Mouse (Mus musculus) embryonic facial prominence, embryonic 10.5 days (tissue): ENCODE data around the gene Spp1. TPM values are rescaled to one million over a fixed set of nuclear protein-coding genes. Genes with fewer than 3 reads are reported as not detected.

ENCODE experiments used
- DNase-seq: peaks from one replicate; pipeline ENCODE4 v3.0.0-alpha.2; 2017; ENCODE audit warnings: low spot score
- H3K27ac ChIP-seq: fragments of 300-500 bp; sonication (generic); replicated peaks from 2 replicates; pipeline ENCODE4 v1.5.1; 2016; ENCODE audit warnings: mild to moderate bottlenecking
- H3K27me3 ChIP-seq: fragments of 300-500 bp; sonication (generic); replicated peaks from 2 replicates; pipeline ENCODE4 v1.6.1; 2016; ENCODE audit warnings: low read depth, mild to moderate bottlenecking; ENCODE audit not compliant: poor library complexity, severe bottlenecking
- H3K36me3 ChIP-seq: fragments of 300-500 bp; sonication (generic); replicated peaks from 2 replicates; pipeline ENCODE4 v1.6.1; 2016; ENCODE audit warnings: mild to moderate bottlenecking, moderate library complexity
- H3K4me1 ChIP-seq: fragments of 300-500 bp; sonication (generic); 2 replicates; pipeline ENCODE4 v1.6.1; 2016
- H3K4me3 ChIP-seq: fragments of 300-500 bp; sonication (generic); 2 replicates; pipeline ENCODE4 v1.5.1; 2016; ENCODE audit warnings: mild to moderate bottlenecking, moderate library complexity
- H3K9me3 ChIP-seq: fragments of 300-500 bp; sonication (generic); 2 replicates; pipeline ENCODE4 v1.6.1; 2016; ENCODE audit warnings: mild to moderate bottlenecking
- WGBS: fragments of 180-500 bp; shearing (Covaris S2); methylation state at CpG from one replicate; pipeline ENCODE4 v1.1.7; 2016; 5-methylcytosine and 5-hydroxymethylcytosine counted together
- polyA plus RNA-seq: library from polyadenylated mRNA; unstranded; fragments of >200 nt; fragmentation: Nextera tagmentation; extraction: Ambion mirVana; gene quantifications from 2 replicates; pipeline ENCODE4 v1.2.1, GENCODE M21; 2016

Gene Spp1
- 6.0 and 6.5 TPM in 2 replicates for polyA plus RNA-seq

- Histone ChIP-seq H3K36me3 (no peaks in the 10 kb centered on the region), H3K4me1 (peaks cover 9% of the 10 kb centered on the region), H3K27me3 (no peaks in the 10 kb centered on the region), H3K27ac (no peak within 1 kb of the TSS; the same call in 1 of the 2 replicates), H3K9me3 (no peaks in the 10 kb centered on the region), H3K4me3 (no peak within 1 kb of the TSS)
- 75% methylated on average over 7 of the region's 7 CpGs for whole genome bisulfite sequencing
- DNase-seq, result no peak
Measured at GRCm38 (mm10) chr5:104434835-104435301, at the start of gene Spp1. TSS of gene Spp1 (plus strand) at chr5:104435118.

- no peaks in the 10 kb centered on the region for H3K4me1 ChIP-seq
- H3K9me3 ChIP-seq, result no peaks in the 10 kb centered on the region
- WGBS, result 94% methylated on average over 16 of the region's 16 CpGs
- DNase-seq, result no peak
- H3K4me3 ChIP-seq, result no peak overlapping the region
- no peaks in the 10 kb centered on the region for H3K36me3 ChIP-seq
- no peak overlapping the region for H3K27ac ChIP-seq
- H3K27me3 ChIP-seq, result no peaks in the 10 kb centered on the region
Measured at GRCm38 (mm10) chr5:104385521-104385920, 49.4 kb upstream of the Spp1 start.

GRCm38 (mm10) chr5:104386908-104387307 lies 48.0 kb upstream of the Spp1 start:
- no peaks in the 10 kb centered on the region for H3K4me1 ChIP-seq
- H3K27me3 ChIP-seq, result no peaks in the 10 kb centered on the region
- WGBS, result 76% methylated on average over 5 of the region's 5 CpGs
- H3K9me3 ChIP-seq, result no peaks in the 10 kb centered on the region
- no peaks in the 10 kb centered on the region for H3K36me3 ChIP-seq
- H3K27ac ChIP-seq, result no peak overlapping the region
- DNase-seq, result no peak
- no peak overlapping the region for H3K4me3 ChIP-seq

- Histone ChIP-seq H3K36me3 (no peaks in the 10 kb centered on the region), H3K27ac (no peak overlapping the region), H3K27me3 (no peaks in the 10 kb centered on the region), H3K4me1 (no peaks in the 10 kb centered on the region), H3K4me3 (no peak overlapping the region), H3K9me3 (no peaks in the 10 kb centered on the region)
- 86% methylated on average over 2 of the region's 2 CpGs for WGBS
- DNase-seq, result no peak
Measured at GRCm38 (mm10) chr5:104390962-104391361, 44.0 kb upstream of the Spp1 start.

- Histone ChIP-seq H3K36me3 (no peaks in the 10 kb centered on the region), H3K27me3 (no peaks in the 10 kb centered on the region), H3K9me3 (no peaks in the 10 kb centered on the region), H3K4me1 (no peaks in the 10 kb centered on the region), H3K4me3 (no peak overlapping the region), H3K27ac (no peak overlapping the region)
- DNase-seq, result no peak
- whole genome bisulfite sequencing, result 68% methylated on average over 5 of the region's 5 CpGs
Measured at GRCm38 (mm10) chr5:104392784-104393183, 42.1 kb upstream of the Spp1 start.

- H3K27ac ChIP-seq, result no peak overlapping the region
- peaks cover 14% of the 10 kb centered on the region; the same call in 1 of the 2 replicates for H3K4me1 ChIP-seq
- WGBS, result 77% methylated on average over 6 of the region's 6 CpGs
- no peak overlapping the region for H3K4me3 ChIP-seq
- DNase-seq, result no peak
- H3K27me3 ChIP-seq, result no peaks in the 10 kb centered on the region
- no peaks in the 10 kb centered on the region for H3K36me3 ChIP-seq
- H3K9me3 ChIP-seq, result no peaks in the 10 kb centered on the region
Measured at GRCm38 (mm10) chr5:104396286-104396685, 38.6 kb upstream of the Spp1 start.

GRCm38 (mm10) chr5:104398001-104398400 lies 36.9 kb upstream of the Spp1 start:
- H3K36me3 ChIP-seq, result no peaks in the 10 kb centered on the region
- H3K9me3 ChIP-seq, result no peaks in the 10 kb centered on the region
- no peaks in the 10 kb centered on the region for H3K27me3 ChIP-seq
- H3K4me3 ChIP-seq, result no peak overlapping the region
- 70% methylated on average over 1 of the region's 1 CpGs for WGBS
- no peak overlapping the region for H3K27ac ChIP-seq
- DNase-seq, result no peak
- H3K4me1 ChIP-seq, result peaks cover 25% of the 10 kb centered on the region

- H3K27me3 ChIP-seq, result no peaks in the 10 kb centered on the region
- H3K27ac ChIP-seq, result peak overlapping the region; percentile 10; the same call in 1 of the 2 replicates
- H3K9me3 ChIP-seq, result no peaks in the 10 kb centered on the region
- H3K4me1 ChIP-seq, result peaks cover 29% of the 10 kb centered on the region
- DNase-seq, result no peak
- WGBS, result 58% methylated on average over 9 of the region's 9 CpGs
- no peak overlapping the region for H3K4me3 ChIP-seq
- H3K36me3 ChIP-seq, result no peaks in the 10 kb centered on the region
Measured at GRCm38 (mm10) chr5:104399291-104399950, 35.5 kb upstream of the Spp1 start.

- Histone ChIP-seq H3K4me1 (peaks cover 33% of the 10 kb centered on the region), H3K9me3 (no peaks in the 10 kb centered on the region), H3K27ac (no peak overlapping the region), H3K36me3 (no peaks in the 10 kb centered on the region), H3K27me3 (no peaks in the 10 kb centered on the region), H3K4me3 (no peak overlapping the region)
- no peak for DNase-seq
- 21% methylated on average over 1 of the region's 1 CpGs for WGBS
Measured at GRCm38 (mm10) chr5:104399970-104400369, 34.9 kb upstream of the Spp1 start.

- Histone ChIP-seq H3K36me3 (no peaks in the 10 kb centered on the region), H3K4me3 (no peak overlapping the region), H3K27me3 (no peaks in the 10 kb centered on the region), H3K27ac (no peak overlapping the region), H3K4me1 (peaks cover 49% of the 10 kb centered on the region), H3K9me3 (no peaks in the 10 kb centered on the region)
- DNase-seq, result no peak
- 58% methylated on average over 3 of the region's 3 CpGs for WGBS
Measured at GRCm38 (mm10) chr5:104402651-104403050, 32.3 kb upstream of the Spp1 start.

- Histone ChIP-seq H3K36me3 (no peaks in the 10 kb centered on the region), H3K27ac (no peak overlapping the region), H3K4me1 (peaks cover 46% of the 10 kb centered on the region), H3K4me3 (no peak overlapping the region), H3K27me3 (no peaks in the 10 kb centered on the region), H3K9me3 (no peaks in the 10 kb centered on the region)
- no peak for DNase-seq
- WGBS, result 39% methylated on average over 3 of the region's 3 CpGs
Measured at GRCm38 (mm10) chr5:104403351-104403750, 31.6 kb upstream of the Spp1 start.

GRCm38 (mm10) chr5:104404551-104404950 lies 30.4 kb upstream of the Spp1 start:
- no peak for DNase-seq
- no peak overlapping the region for H3K27ac ChIP-seq
- no peaks in the 10 kb centered on the region for H3K36me3 ChIP-seq
- no peaks in the 10 kb centered on the region for H3K9me3 ChIP-seq
- no peak overlapping the region for H3K4me3 ChIP-seq
- H3K4me1 ChIP-seq, result peaks cover 37% of the 10 kb centered on the region
- no peaks in the 10 kb centered on the region for H3K27me3 ChIP-seq
- WGBS, result 88% methylated on average over 7 of the region's 7 CpGs

GRCm38 (mm10) chr5:104405051-104405450 lies 29.9 kb upstream of the Spp1 start:
- no peaks in the 10 kb centered on the region for H3K36me3 ChIP-seq
- no peak overlapping the region for H3K27ac ChIP-seq
- H3K9me3 ChIP-seq, result no peaks in the 10 kb centered on the region
- WGBS, result 64% methylated on average over 3 of the region's 3 CpGs
- DNase-seq, result no peak
- no peak overlapping the region for H3K4me3 ChIP-seq
- peaks cover 37% of the 10 kb centered on the region for H3K4me1 ChIP-seq
- H3K27me3 ChIP-seq, result no peaks in the 10 kb centered on the region
